Mouse (Mus musculus): ENCODE results near the gene Nop14.

- TF ChIP-seq CTCF (IDR thresholded peaks at IDR 0.05; ENCODE audit: control insufficient read depth, insufficient read depth, low read length) = peak; percentile 40; the same call in 1 of the 2 replicates
- peak; percentile 72 for TF ChIP-seq POLR2A (IDR thresholded peaks at IDR 0.05; ENCODE audit: borderline replicate concordance, control insufficient read depth, low read depth, low read length)
Observed at GRCm38 (mm10) chr5:34636481-34637287, 23.3 kb downstream of the Nop14 start, which contains the start of gene Mfsd10.

Data from bone marrow, adult 2 months (tissue).